Mouse (Mus musculus): Measurements from ENCODE around the gene Fbxo40. TPM values are rescaled to one million over a fixed set of nuclear protein-coding genes. Genes with fewer than 3 reads are reported as not detected.

Fbxo40 gene
- polyA plus RNA-seq, 1 experiment from 2014 or later, result not detected

GRCm38 (mm10) chr16:36930231-36931136 is 59.8 kb downstream of the Fbxo40 start:
- 68% methylated on average over 11 of the region's 11 CpGs for WGBS (ENCODE audit: insufficient replicate concordance)
- ATAC-seq (ENCODE audit: low read depth) (no peak), DNase-seq (no peak)
- Histone ChIP-seq H3K4me1 (replicated peaks) (peaks cover 12% of the 10 kb centered on the region), H3K36me3 (peaks cover 65% of the 10 kb centered on the region), H3K27me3 (no peaks in the 10 kb centered on the region), H3K4me3 (replicated peaks) (no peak overlapping the region), H3K9me3 (replicated peaks) (no peaks in the 10 kb centered on the region), H3K4me2 (no peak overlapping the region), H3K27ac (no peak overlapping the region), H3K9ac (no peak overlapping the region)

DNA sequence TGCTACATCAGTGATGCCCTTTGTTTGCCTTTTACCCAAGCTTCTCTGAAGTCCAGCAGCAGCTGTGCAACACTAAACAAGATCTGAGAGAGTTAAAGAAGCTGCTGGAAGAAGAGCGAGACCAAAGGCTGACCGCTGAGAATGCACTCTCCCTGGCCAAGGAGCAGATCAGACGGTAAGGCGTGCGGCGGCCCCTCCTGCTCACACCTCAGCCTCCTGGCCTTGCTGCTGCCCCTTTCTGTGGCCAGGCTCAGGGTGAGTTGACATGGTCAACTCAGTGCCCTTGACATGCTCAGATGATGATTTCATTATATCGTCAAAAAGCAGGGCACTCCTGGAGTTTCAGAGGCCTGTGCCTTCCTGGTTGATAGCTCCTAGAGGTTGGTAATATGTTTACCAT is 61.1 kb downstream of the Fbxo40 start:
- H3K4me1 ChIP-seq (replicated peaks), result peaks cover 4% of the 10 kb centered on the region

DNA sequence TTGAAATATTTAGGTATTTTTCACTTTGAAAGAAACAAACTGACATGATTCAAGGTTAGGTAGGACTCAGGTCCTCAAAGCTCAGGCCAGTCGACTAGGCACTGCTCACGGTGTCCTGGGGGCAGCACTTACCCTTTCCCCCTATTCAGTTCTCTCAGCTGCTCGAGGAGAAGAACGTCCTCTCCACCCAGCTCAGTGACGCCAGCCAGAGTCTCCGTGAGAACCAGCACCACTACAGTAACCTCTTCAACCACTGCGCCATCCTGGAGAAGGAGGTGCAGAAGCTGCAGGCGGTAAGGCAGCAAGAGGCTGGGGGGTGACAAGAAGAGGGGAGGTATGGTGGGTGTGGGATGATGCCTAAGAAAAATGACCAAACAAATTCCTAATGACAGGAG is 62.2 kb downstream of the Fbxo40 start:
- Histone ChIP-seq H3K4me2 (no peak overlapping the region), H3K27ac (no peak overlapping the region), H3K9ac (no peak overlapping the region), H3K4me1 (replicated peaks) (no peaks in the 10 kb centered on the region), H3K9me3 (replicated peaks) (no peaks in the 10 kb centered on the region), H3K27me3 (no peaks in the 10 kb centered on the region), H3K36me3 (peaks cover 71% of the 10 kb centered on the region), H3K4me3 (replicated peaks) (no peak overlapping the region)
- WGBS (ENCODE audit: insufficient replicate concordance), result 83% methylated on average over 8 of the region's 8 CpGs
- ATAC-seq (ENCODE audit: low read depth) (no peak), DNase-seq (no peak)

More for the DNA sequence above, 61.1 kb downstream of the Fbxo40 start:
- DNase-seq, result no peak
- no peak for ATAC-seq (ENCODE audit: low read depth)
- H3K9ac ChIP-seq, result no peak overlapping the region
- WGBS (ENCODE audit: insufficient replicate concordance), result 92% methylated on average over 7 of the region's 7 CpGs
- H3K27ac ChIP-seq, result no peak overlapping the region
- H3K9me3 ChIP-seq (replicated peaks), result no peaks in the 10 kb centered on the region
- no peaks in the 10 kb centered on the region for H3K27me3 ChIP-seq
- H3K36me3 ChIP-seq, result peaks cover 74% of the 10 kb centered on the region
- H3K4me3 ChIP-seq (replicated peaks), result no peak overlapping the region
- H3K4me2 ChIP-seq, result no peak overlapping the region

GRCm38 (mm10) chr16:36927495-36928105 is 62.7 kb downstream of the Fbxo40 start:
- Histone ChIP-seq H3K4me3 (replicated peaks) (no peak overlapping the region), H3K4me1 (replicated peaks) (no peaks in the 10 kb centered on the region), H3K9ac (no peak overlapping the region), H3K9me3 (replicated peaks) (no peaks in the 10 kb centered on the region), H3K36me3 (peaks cover 66% of the 10 kb centered on the region), H3K27me3 (no peaks in the 10 kb centered on the region), H3K27ac (no peak overlapping the region), H3K4me2 (no peak overlapping the region)
- ATAC-seq (ENCODE audit: low read depth), result no peak
- DNase-seq, result no peak
- 60% methylated on average over 10 of the region's 10 CpGs for WGBS (ENCODE audit: insufficient replicate concordance)

DNA sequence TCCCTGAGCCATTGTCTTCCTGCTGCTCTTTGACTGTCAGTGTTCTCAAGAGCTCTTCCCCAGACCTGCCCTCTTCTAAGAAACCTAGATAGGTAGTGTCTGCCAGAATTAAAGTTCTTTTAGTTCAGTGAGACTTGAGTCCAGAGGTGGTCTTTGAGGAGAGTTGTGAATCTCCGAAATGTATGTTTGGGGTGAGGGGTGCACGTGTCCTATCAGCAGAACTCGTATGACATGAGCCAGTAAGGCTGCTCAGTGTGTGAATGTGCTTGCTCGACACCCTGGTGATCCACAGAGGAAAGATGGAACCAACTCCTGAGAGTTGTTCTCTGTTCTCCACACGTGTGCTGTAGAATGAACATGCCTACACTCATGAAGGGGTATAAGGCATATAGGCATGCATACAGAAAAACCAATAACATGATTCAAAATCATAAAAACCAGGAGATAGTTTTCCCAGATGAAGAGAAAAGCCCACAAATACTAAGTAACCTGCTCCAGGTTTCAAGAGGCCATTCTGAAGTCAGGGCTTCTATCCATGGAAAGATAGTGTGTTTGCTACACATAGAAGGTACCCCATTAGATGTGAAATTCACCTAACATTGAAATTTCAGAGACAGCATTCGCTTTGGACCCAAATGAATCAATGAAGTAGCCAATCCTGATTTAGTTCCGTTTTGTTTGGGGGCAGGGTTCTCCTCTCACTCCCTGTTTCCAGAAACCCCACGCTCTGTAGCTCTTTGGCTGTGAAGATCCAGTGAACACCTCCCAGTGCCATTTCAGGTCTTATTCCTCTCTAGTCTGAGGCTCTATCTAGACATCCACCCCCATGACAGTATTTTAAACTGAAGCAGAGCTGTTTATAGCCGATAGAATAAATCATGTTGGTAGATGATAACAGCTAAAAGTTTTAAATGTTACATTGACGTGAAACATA is 63.5 kb downstream of the Fbxo40 start:
- Histone ChIP-seq H3K4me1 (replicated peaks) (no peaks in the 10 kb centered on the region), H3K4me2 (no peak overlapping the region), H3K27me3 (no peaks in the 10 kb centered on the region), H3K27ac (no peak overlapping the region), H3K9me3 (replicated peaks) (no peaks in the 10 kb centered on the region), H3K9ac (no peak overlapping the region), H3K36me3 (peaks cover 58% of the 10 kb centered on the region), H3K4me3 (replicated peaks) (no peak overlapping the region)
- WGBS (ENCODE audit: insufficient replicate concordance), result 80% methylated on average over 10 of the region's 10 CpGs
- ATAC-seq (ENCODE audit: low read depth) (no peak), DNase-seq (no peak)

DNA sequence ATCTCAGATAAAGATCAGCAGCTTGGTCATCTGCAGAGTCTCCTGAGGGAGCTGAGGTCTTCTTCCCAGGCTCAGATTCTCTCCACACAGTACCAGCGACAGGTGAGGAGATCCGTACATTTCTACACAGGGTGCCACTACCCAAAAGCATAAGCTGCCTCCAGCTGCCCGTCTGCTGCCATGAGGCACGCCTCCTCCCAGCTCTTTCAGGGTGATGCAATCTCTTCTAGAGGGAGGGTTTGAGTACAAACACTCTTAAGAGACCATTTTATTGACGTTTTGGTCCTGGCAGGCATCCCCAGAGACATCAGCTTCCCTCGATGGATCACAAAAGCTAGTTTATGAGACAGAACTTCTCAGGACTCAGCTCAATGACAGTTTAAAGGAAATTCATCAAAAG is 64.5 kb downstream of the Fbxo40 start:
- 76% methylated on average over 6 of the region's 6 CpGs for WGBS (ENCODE audit: insufficient replicate concordance)
- no peak for DNase-seq
- H3K27ac ChIP-seq, result no peak overlapping the region
- no peak overlapping the region for H3K9ac ChIP-seq
- H3K36me3 ChIP-seq, result peaks cover 56% of the 10 kb centered on the region
- H3K27me3 ChIP-seq, result no peaks in the 10 kb centered on the region
- no peak for ATAC-seq (ENCODE audit: low read depth)
- no peaks in the 10 kb centered on the region for H3K4me1 ChIP-seq (replicated peaks)
- no peak overlapping the region for H3K4me3 ChIP-seq (replicated peaks)
- no peaks in the 10 kb centered on the region for H3K9me3 ChIP-seq (replicated peaks)
- no peak overlapping the region for H3K4me2 ChIP-seq

GRCm38 (mm10) chr16:36925351-36925750 is 64.9 kb downstream of the Fbxo40 start:
- no peaks in the 10 kb centered on the region for H3K9me3 ChIP-seq (replicated peaks)
- no peak overlapping the region for H3K4me2 ChIP-seq
- H3K4me3 ChIP-seq (replicated peaks), result no peak overlapping the region
- no peaks in the 10 kb centered on the region for H3K27me3 ChIP-seq
- H3K4me1 ChIP-seq (replicated peaks), result no peaks in the 10 kb centered on the region
- H3K27ac ChIP-seq, result no peak overlapping the region
- no peak overlapping the region for H3K9ac ChIP-seq
- DNase-seq (no peak), ATAC-seq (ENCODE audit: low read depth) (no peak)
- H3K36me3 ChIP-seq, result peaks cover 56% of the 10 kb centered on the region
- 75% methylated on average over 6 of the region's 6 CpGs for WGBS (ENCODE audit: insufficient replicate concordance)

DNA sequence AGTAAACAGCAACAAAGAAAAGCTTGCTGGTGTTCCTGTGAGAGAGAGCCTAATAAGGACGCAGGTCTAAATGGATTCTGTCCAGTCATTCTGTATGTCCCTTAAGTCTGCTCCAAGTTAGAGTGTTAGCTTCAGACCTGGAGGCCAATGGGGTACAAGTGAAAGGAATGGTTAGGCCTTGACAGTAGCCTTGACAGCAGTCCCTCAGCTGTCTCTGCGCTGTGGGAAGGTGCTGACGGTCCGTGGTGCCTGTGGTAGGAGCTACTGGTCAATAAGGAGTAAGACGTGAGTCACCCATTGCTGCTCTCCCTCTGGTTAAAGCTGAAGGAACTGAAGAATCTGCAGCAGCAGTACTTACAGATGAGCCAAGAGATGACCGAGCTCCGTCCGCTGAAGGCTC is 66.0 kb downstream of the Fbxo40 start:
- whole genome bisulfite sequencing (ENCODE audit: insufficient replicate concordance), result 91% methylated on average over 8 of the region's 8 CpGs

GRCm38 (mm10) chr16:36921980-36922379 is 68.3 kb downstream of the Fbxo40 start:
- H3K4me2 ChIP-seq, result no peak overlapping the region
- H3K27ac ChIP-seq, result no peak overlapping the region
- H3K9me3 ChIP-seq (replicated peaks), result no peaks in the 10 kb centered on the region
- no peak overlapping the region for H3K4me3 ChIP-seq (replicated peaks)
- no peaks in the 10 kb centered on the region for H3K27me3 ChIP-seq
- 68% methylated on average over 6 of the region's 6 CpGs for whole genome bisulfite sequencing (ENCODE audit: insufficient replicate concordance)
- ATAC-seq (ENCODE audit: low read depth) (no peak), DNase-seq (no peak)
- H3K36me3 ChIP-seq, result peaks cover 47% of the 10 kb centered on the region
- H3K9ac ChIP-seq, result no peak overlapping the region
- H3K4me1 ChIP-seq (replicated peaks), result no peaks in the 10 kb centered on the region

More for the DNA sequence above, 66.0 kb downstream of the Fbxo40 start:
- Histone ChIP-seq H3K9ac (no peak overlapping the region), H3K36me3 (peaks cover 50% of the 10 kb centered on the region), H3K27me3 (no peaks in the 10 kb centered on the region), H3K9me3 (replicated peaks) (no peaks in the 10 kb centered on the region), H3K4me1 (replicated peaks) (no peaks in the 10 kb centered on the region), H3K4me2 (no peak overlapping the region), H3K27ac (no peak overlapping the region), H3K4me3 (replicated peaks) (no peak overlapping the region)
- no peak for ATAC-seq (ENCODE audit: low read depth)
- no peak for DNase-seq

DNA sequence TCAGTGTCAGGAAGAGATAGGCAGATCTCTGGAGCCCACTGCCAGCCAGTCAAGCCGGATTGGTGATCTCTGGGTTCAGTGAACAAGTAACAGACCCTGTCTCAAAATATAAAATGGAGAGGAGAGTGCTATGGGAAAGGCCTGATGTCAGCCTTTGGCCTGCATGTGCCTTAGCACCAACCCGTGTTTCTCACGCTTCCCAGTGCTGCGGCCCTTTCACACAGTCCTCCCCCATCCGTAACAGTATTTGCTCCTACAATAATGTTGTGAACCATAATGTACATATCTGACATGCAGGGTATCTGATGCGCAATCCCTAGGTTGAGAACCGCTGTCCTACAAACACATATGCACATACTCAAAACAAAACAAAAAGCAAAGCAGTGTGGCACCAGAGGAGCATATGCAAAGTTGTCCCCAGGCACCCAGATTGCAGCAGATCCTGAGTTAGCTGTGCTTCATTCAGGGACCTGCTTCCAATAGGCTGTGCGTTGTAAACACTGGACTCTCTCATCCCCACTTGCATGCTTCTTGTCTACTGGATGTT is 69.1 kb downstream of the Fbxo40 start:
- peaks cover 46% of the 10 kb centered on the region for H3K36me3 ChIP-seq
- ATAC-seq (ENCODE audit: low read depth), result no peak
- H3K4me1 ChIP-seq (replicated peaks), result no peaks in the 10 kb centered on the region
- no peaks in the 10 kb centered on the region for H3K9me3 ChIP-seq (replicated peaks)
- H3K4me2 ChIP-seq, result no peak overlapping the region
- H3K27ac ChIP-seq, result no peak overlapping the region
- no peak for DNase-seq
- H3K4me3 ChIP-seq (replicated peaks), result no peak overlapping the region
- H3K9ac ChIP-seq, result no peak overlapping the region
- H3K27me3 ChIP-seq, result no peaks in the 10 kb centered on the region
- WGBS (ENCODE audit: insufficient replicate concordance), result 83% methylated on average over 8 of the region's 8 CpGs

DNA sequence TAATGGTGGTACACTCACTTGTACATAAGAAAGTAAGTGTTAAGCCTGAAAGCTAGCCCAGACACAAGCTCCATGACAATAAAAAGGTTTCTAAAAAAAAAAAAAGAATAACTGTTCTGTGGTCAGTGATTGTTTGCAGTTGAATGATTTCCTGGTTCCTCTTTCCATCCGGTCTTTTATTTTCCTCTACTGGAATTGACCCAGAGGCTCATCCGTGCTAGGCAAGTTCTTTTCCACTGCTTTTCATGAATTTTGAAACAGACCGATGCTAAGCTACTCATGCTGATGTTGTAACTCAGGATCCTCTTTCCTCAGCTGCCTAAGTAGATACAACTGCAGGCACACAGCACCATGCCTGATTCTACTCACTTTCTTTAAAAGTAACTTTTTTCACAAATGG is 69.9 kb downstream of the Fbxo40 start:
- no peaks in the 10 kb centered on the region for H3K27me3 ChIP-seq
- DNase-seq (no peak), ATAC-seq (ENCODE audit: low read depth) (no peak)
- H3K4me3 ChIP-seq (replicated peaks), result no peak overlapping the region
- WGBS (ENCODE audit: insufficient replicate concordance), result 65% methylated on average over 3 of the region's 3 CpGs
- no peaks in the 10 kb centered on the region for H3K9me3 ChIP-seq (replicated peaks)
- H3K27ac ChIP-seq, result no peak overlapping the region
- no peak overlapping the region for H3K4me2 ChIP-seq
- peaks cover 47% of the 10 kb centered on the region for H3K36me3 ChIP-seq
- H3K4me1 ChIP-seq (replicated peaks), result no peaks in the 10 kb centered on the region
- no peak overlapping the region for H3K9ac ChIP-seq

Measured in liver, embryonic 13.5 days (tissue).